Mouse (Mus musculus): Measurements from ENCODE around the gene Hrasls5. TPM values are rescaled to one million over a fixed set of nuclear protein-coding genes. Genes with fewer than 3 reads are reported as not detected.

Hrasls5 gene
- total RNA-seq, 4 experiments from 2014 or later, result not detected

DNA sequence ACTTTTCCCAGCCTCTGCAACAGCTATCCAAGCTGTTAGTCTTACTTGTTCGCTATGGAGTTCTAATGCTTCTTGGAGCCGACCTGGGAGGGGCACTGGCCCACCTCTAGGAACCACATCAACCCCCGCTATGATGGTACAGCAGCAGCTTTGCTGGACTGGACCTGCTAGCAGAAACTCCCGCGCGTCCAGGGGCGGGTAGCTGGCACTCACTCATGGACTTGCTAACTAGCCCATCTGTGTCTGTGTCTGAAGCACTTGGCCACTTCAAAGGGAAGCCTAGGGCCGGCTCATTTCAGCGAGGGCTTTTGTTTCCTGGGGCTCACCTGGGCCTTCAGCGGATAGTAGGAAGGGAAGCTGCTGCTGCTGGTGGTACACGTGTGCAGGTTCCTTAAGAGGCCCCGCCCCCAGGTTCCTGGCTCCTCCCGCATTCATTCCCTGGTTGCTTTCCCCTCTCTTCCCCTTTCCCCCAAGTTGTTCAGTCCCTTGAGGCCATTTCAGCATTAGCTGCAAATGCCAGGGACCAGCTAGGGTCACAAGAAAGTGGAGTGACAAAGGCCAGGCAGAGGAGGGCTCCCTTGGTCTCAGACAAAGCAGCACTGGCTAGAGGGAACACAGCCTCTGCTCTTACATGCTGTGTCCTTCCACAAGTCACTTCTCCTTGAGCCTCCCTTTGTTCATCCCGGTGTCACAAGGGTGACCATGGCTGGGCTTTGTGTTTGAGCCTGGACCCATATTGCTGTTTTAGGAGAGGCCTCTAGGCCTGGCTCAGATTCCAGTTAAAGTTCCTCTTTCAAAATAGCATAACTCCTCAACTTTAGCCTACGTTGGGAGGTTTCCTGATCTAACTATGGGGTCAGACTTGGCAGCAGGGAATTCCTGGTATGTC is 5.3 kb upstream of the Hrasls5 start, which contains the start of gene Lgals12:
Gene Lgals12 (minus strand): TSS at position 393 of the 889 bp plus-strand sequence.
- DNase-seq (ENCODE audit: low spot score in 2 of 2), result no peak

GRCm38 (mm10) chr19:7607690-7608201 is 4.6 kb upstream of the Hrasls5 start:
- DNase-seq (ENCODE audit: low spot score in 2 of 2), result no peak

- DNase-seq (ENCODE audit: low spot score in 2 of 2), result no peak
These were observed 810 bp downstream of the Hrasls5 start for GRCm38 (mm10) chr19:7613151-7613550.

- DNase-seq (ENCODE audit: low spot score in 2 of 2), result no peak
These were observed 4.0 kb downstream of the Hrasls5 start for GRCm38 (mm10) chr19:7616231-7616930.

DNA sequence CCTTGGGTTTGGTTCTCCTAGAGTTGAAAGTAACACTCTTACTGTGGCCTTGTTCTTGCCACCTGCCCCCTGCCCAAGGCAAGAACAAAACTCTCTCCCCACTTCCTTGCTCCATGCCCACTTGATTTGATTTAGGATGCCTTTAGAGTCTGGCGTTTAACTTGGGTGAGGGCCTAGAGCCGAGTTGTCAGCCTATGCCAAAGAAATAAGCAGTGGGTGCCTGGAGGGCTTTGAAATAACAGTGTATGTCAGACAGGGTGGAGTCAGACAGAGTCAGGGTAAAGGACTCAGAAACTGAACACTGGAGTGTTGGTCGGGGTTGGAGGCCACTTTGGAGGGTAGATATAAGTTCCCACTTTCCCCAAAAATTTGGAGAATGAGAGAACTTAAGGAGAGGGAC is 4.7 kb downstream of the Hrasls5 start:
- no peak for DNase-seq (ENCODE audit: low spot score in 2 of 2)

- peak in 1 of 2 experiments; percentile 22 for DNase-seq (ENCODE audit: low spot score in 2 of 2)
These were observed 5.4 kb downstream of the Hrasls5 start for GRCm38 (mm10) chr19:7617696-7618095.

GRCm38 (mm10) chr19:7633021-7633420 is 20.7 kb downstream of the Hrasls5 start:
- no peak for DNase-seq (ENCODE audit: low spot score in 2 of 2)

DNA sequence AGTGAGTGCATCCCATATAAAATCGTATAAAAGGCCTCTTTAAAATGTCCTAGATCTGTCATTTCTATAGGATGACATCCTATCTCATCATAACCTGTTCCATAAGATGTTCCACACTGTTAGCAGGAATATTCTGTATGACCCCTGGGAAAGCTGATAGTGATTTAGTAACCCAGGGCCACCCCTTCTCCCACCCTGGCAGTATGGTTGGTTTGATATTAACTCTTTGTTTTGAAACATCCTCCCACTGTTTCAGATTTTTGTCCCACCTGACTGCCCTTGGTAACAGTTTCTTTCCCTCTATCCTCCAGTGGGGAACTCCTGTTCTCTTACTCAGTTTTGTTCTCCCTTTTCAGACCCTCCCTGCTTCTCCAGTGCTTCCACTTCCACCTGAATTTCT is 21.4 kb downstream of the Hrasls5 start:
- no peak for DNase-seq (ENCODE audit: low spot score in 2 of 2)

DNA sequence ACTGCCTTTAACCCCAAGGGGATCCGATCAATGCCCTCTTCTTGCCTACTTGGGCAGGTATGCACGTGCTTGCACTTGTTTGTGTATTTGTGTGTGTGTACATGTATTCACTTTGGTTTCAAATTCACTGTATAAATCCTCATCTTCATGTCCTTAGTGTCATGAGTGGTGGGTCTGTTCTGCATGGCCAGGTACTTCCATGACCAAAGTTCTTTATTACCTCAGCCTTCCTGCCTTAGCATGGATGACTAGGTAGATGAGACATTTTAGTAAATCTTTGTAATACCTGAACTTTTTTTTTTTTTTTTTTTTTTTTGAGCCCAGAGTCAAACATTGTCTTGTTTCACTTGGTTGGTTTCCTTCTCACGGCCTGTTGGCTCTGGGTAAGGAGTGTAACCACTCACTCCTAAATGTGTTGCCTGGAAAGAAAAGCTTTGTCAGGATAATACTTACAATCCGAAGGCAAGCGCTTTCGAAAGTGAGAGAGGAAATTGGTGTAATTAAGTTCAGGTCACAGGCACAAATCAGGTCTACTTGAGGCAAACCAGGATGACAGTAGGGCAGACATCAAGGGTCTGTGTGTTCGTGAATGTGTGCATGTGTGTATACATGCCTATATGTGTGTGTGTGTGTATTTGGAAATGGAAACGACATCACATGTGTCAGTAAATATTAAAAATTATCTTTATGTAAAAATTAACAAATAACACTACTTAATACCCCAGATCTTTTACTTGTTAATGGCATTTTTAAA is 36.7 kb downstream of the Hrasls5 start:
- DNase-seq (ENCODE audit: low spot score in 2 of 2), result no peak

DNA sequence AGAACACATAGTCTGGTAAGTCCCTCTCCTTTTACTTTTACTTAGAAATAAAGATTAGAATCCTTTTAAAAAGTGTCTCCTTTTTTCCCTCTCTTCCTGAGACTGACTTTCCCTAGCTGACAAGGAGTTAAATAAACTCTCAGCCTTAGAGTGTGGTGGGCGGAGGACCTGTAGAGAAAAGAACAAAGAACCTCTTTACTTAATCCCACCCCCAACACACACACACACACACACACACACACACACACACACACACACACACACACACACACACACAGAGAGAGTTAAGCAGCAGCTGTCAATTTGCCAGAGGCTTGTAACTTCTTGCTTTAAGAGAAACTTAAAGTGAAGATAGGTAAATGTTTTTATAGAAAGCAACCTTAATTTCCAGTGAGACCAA is 59.7 kb downstream of the Hrasls5 start:
- DNase-seq (ENCODE audit: low spot score in 2 of 2), result no peak

DNA sequence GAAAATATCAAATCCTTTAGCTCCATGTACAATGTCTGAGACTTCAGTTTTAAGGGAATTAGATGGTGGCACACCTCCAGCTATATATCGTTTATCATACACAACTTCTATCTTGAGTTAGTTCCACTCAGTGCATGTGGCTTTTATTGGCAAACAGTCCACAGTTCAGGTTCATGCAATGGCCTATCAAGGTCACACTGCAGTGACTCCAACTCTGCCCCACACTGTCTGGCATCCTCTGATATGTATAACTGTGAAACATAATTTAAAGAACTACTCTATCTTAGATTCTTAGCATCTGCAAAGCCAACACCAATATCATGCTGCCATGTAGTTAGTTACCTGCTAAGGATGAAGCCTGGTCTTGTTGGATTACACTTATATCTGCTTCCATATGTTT is 75.6 kb downstream of the Hrasls5 start:
- no peak for DNase-seq (ENCODE audit: low spot score in 2 of 2)

Other genes with a start within 250 kb of the Hrasls5 start
- gene Spindoc, start 229.5 kb upstream of the Hrasls5 start, total RNA-seq (2022), result 1 to 10 TPM; 6.8 to 8.6 (median 7.3) TPM
- gene 2700081O15Rik, start 194.9 kb upstream of the Hrasls5 start, total RNA-seq (2022), result 1 to 10 TPM; 3.1 to 4.1 (median 3.8) TPM
- 10 to 100 TPM; 26.8 to 30.2 (median 27.1) TPM for gene Rtn3, start 129.3 kb upstream of the Hrasls5 start, total RNA-seq (2022)
- gene Atl3, start 118.5 kb upstream of the Hrasls5 start, total RNA-seq (2022), result 1 to 10 TPM; 5.6 to 8.0 (median 7.1) TPM
- gene Pla2g16, start 55.1 kb upstream of the Hrasls5 start, total RNA-seq (2022), result 100 to 1,000 TPM in 2 of 4 experiments, 10 to 100 TPM in 2; 97.9 to 127 (median 108) TPM
- 1 to 10 TPM in 2 of 4 experiments, under 1 TPM in 2; 0.46 to 2.0 (median 1.2) TPM for gene Lgals12, start 5.3 kb upstream of the Hrasls5 start, total RNA-seq (2022)
- gene Slc22a19, start 98.8 kb downstream of the Hrasls5 start, total RNA-seq (2022), result not detected
- not detected for gene Slc22a26, start 190.1 kb downstream of the Hrasls5 start, total RNA-seq (2022)

Measured in gastrocnemius, adult 8-10 months (tissue).